Mouse (Mus musculus): ENCODE results near the gene Slc5a12.

DNA sequence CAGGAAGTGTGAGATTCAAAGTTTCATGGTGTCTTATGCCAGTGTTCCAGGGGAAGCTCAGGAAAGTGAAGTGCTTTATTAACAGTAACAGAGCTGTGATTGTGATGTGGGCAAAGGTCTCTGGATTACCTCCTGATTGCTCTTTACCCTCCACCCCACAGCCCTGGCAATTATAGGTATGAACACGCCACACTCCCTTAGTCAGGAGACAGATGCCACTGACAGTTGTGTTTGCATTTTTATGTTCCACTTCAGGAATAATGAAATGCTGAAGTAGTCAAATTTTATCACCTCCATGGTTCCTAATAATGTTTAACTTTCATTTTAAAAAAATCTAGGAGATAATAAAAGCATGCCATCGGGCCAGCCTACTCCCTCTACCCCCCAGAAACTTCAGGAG, at the start of gene Slc5a12:
- TF ChIP-seq CTCF (IDR thresholded peaks at IDR 0.05; ENCODE audit: low read depth, low read length), result no peak
- TF ChIP-seq POLR2A (IDR thresholded peaks at IDR 0.05; ENCODE audit: extremely low read depth, insufficient read depth, low read length), result no peak

All from liver, adult 2 months (tissue).